Mouse (Mus musculus) cerebellum, adult 9-10 months (tissue): ENCODE results near the gene Slc38a1.

Source experiments
- DNase-seq: peaks from one replicate; pipeline ENCODE4 v3.0.0; 2022

The Slc38a1 gene

GRCm38 (mm10) chr15:96551569-96552380 lies 90.9 kb downstream of the Slc38a1 start:
- peak; percentile 83 for DNase-seq

GRCm38 (mm10) chr15:96551107-96551506 lies 91.6 kb downstream of the Slc38a1 start:
- no peak for DNase-seq

- DNase-seq, result no peak
Measured at GRCm38 (mm10) chr15:96548363-96548762, 94.3 kb downstream of the Slc38a1 start.

GRCm38 (mm10) chr15:96547256-96548195 lies 95.2 kb downstream of the Slc38a1 start:
- DNase-seq, result no peak

- peak; percentile 48 for DNase-seq
Measured at GRCm38 (mm10) chr15:96543181-96543828, 99.4 kb downstream of the Slc38a1 start.

GRCm38 (mm10) chr15:96542135-96542534 lies 100.6 kb downstream of the Slc38a1 start:
- no peak for DNase-seq

- DNase-seq, result no peak
Measured at GRCm38 (mm10) chr15:96537272-96537671, 105.4 kb downstream of the Slc38a1 start.

GRCm38 (mm10) chr15:96536412-96536811 lies 106.3 kb downstream of the Slc38a1 start:
- DNase-seq, result no peak

- DNase-seq, result no peak
Measured at GRCm38 (mm10) chr15:96527686-96528085, 115.0 kb downstream of the Slc38a1 start.

- DNase-seq, result no peak
Measured at GRCm38 (mm10) chr15:96524239-96524738, 118.4 kb downstream of the Slc38a1 start.
